Mouse (Mus musculus): ENCODE measurements around the gene Ndufb7.

- TF ChIP-seq CTCF (IDR thresholded peaks at IDR 0.05; ENCODE audit: low read depth, low read length) (no peak), POLR2A (IDR thresholded peaks at IDR 0.05; ENCODE audit: borderline replicate concordance, low read depth, low read length) (no peak)
Measured at GRCm38 (mm10) chr8:83520432-83520831, 46.0 kb upstream of the Ndufb7 start.

Measured in bone marrow macrophage, adult 2 months (primary cell).